Mouse (Mus musculus) midbrain, embryonic 15.5 days (tissue): ENCODE measurements around the gene Ggt5. TPM values are rescaled to one million over a fixed set of nuclear protein-coding genes. Genes with fewer than 3 reads are reported as not detected.
"Not testable (repeated sequence)": the region's sequence is repeated elsewhere in the genome, so short reads cannot be mapped to it uniquely, and the experiment has no call there.

Source experiments
- ATAC-seq: fragments of 200-750 bp; cut with Nextera tagmentation; replicated peaks from 2 replicates; pipeline ENCODE4 v1.8.0; 2017; ENCODE audit warnings: moderate TSS enrichment
- H3K27ac ChIP-seq: fragments of 300-500 bp; sonication (generic); 2 replicates; pipeline ENCODE4 v1.5.1; 2015; ENCODE audit warnings: mild to moderate bottlenecking, inconsistent platforms
- H3K27me3 ChIP-seq: fragments of 300-500 bp; sonication (generic); replicated peaks from 2 replicates; pipeline ENCODE4 v1.6.1; 2015; ENCODE audit warnings: inconsistent platforms
- H3K36me3 ChIP-seq: fragments of 300-500 bp; sonication (generic); replicated peaks from 2 replicates; pipeline ENCODE4 v1.6.1; 2015; ENCODE audit warnings: inconsistent platforms
- H3K4me1 ChIP-seq: fragments of 300-500 bp; sonication (generic); 2 replicates; pipeline ENCODE4 v1.6.1; 2015; ENCODE audit warnings: inconsistent platforms
- H3K4me2 ChIP-seq: fragments of 300-500 bp; sonication (generic); 2 replicates; pipeline ENCODE4 v1.6.1; 2015; ENCODE audit warnings: inconsistent platforms, mild to moderate bottlenecking, moderate library complexity
- H3K4me3 ChIP-seq: fragments of 300-500 bp; sonication (generic); 2 replicates; pipeline ENCODE4 v1.5.1; 2015; ENCODE audit warnings: mild to moderate bottlenecking, inconsistent platforms
- H3K9ac ChIP-seq: fragments of 300-500 bp; sonication (generic); 2 replicates; pipeline ENCODE4 v1.6.1; 2015; ENCODE audit warnings: mild to moderate bottlenecking, inconsistent platforms
- H3K9me3 ChIP-seq: fragments of 300-500 bp; sonication (generic); 2 replicates; pipeline ENCODE4 v1.6.1; 2016; ENCODE audit warnings: inconsistent platforms
- WGBS: fragments of 180-500 bp; shearing (Covaris S2); methylation state at CpG from one replicate; pipeline ENCODE4 v1.1.7; 2015; ENCODE audit warnings: mixed read lengths; 5-methylcytosine and 5-hydroxymethylcytosine counted together
- polyA plus RNA-seq: library from polyadenylated mRNA; unstranded; fragments of >200 nt; fragmentation: Nextera tagmentation; extraction: Ambion mirVana; gene quantifications from 2 replicates; pipeline ENCODE4 v1.2.1, GENCODE M21; 2015

Gene Ggt5
- polyA plus RNA-seq, 1 experiment from 2014 or later = 2.2 TPM

- H3K9me3 ChIP-seq = no peaks in the 10 kb centered on the region
- H3K36me3 ChIP-seq = no peaks in the 10 kb centered on the region; the same call in 1 of the 2 replicates
- H3K4me2 ChIP-seq = peak within 1 kb of the TSS; percentile 82
- ATAC-seq = peak; percentile 63
- peaks cover 7% of the 10 kb centered on the region for H3K27me3 ChIP-seq
- H3K4me3 ChIP-seq = peak within 1 kb of the TSS; percentile 63
- peaks cover 46% of the 10 kb centered on the region for H3K4me1 ChIP-seq
- H3K27ac ChIP-seq = peak within 1 kb of the TSS; percentile 97
- peak within 1 kb of the TSS; percentile 93 for H3K9ac ChIP-seq
- under 1% methylated on average over 70 of the region's 75 CpGs for WGBS
Observed at GRCm38 (mm10) chr10:75559676-75560548, 29.2 kb upstream of the Ggt5 start, which contains the start of gene Lrrc75b. Lrrc75b (minus strand) TSS chr10:75560330.

- no peaks in the 10 kb centered on the region for H3K9me3 ChIP-seq
- H3K36me3 ChIP-seq = no peaks in the 10 kb centered on the region
- peak overlapping the region; percentile 97 for H3K27ac ChIP-seq
- H3K4me3 ChIP-seq = peak overlapping the region; percentile 63
- peak; percentile 46 for ATAC-seq
- peaks cover 46% of the 10 kb centered on the region for H3K4me1 ChIP-seq
- peak overlapping the region; percentile 93 for H3K9ac ChIP-seq
- H3K4me2 ChIP-seq = peak overlapping the region; percentile 82
- 11% methylated on average over 6 of the region's 6 CpGs for WGBS
- peaks cover 7% of the 10 kb centered on the region for H3K27me3 ChIP-seq
Observed at GRCm38 (mm10) chr10:75560549-75560899, 28.6 kb upstream of the Ggt5 start.

GRCm38 (mm10) chr10:75561071-75561654, 28.0 kb upstream of the Ggt5 start, which contains the start of gene Ggt1:
Ggt1 (plus strand) TSS chr10:75561604.
- WGBS = 51% methylated on average over 10 of the region's 10 CpGs

GRCm38 (mm10) chr10:75562596-75562995, 26.5 kb upstream of the Ggt5 start:
- no peak for ATAC-seq
- WGBS = 87% methylated on average over 8 of the region's 8 CpGs
- Histone ChIP-seq H3K9me3 (no peaks in the 10 kb centered on the region), H3K9ac (no peak overlapping the region), H3K4me2 (no peak overlapping the region), H3K27me3 (peaks cover 7% of the 10 kb centered on the region), H3K36me3 (no peaks in the 10 kb centered on the region), H3K27ac (no peak overlapping the region), H3K4me3 (no peak overlapping the region), H3K4me1 (peaks cover 28% of the 10 kb centered on the region)

More at GRCm38 (mm10) chr10:75561071-75561654, 28.0 kb upstream of the Ggt5 start, which contains the start of gene Ggt1:
- Histone ChIP-seq H3K9ac (peak within 1 kb of the TSS; percentile 93), H3K27ac (peak within 1 kb of the TSS; percentile 97), H3K36me3 (no peaks in the 10 kb centered on the region), H3K4me1 (peaks cover 42% of the 10 kb centered on the region), H3K27me3 (peaks cover 7% of the 10 kb centered on the region), H3K4me2 (peak within 1 kb of the TSS; percentile 82), H3K4me3 (peak within 1 kb of the TSS; percentile 63), H3K9me3 (no peaks in the 10 kb centered on the region)
- no peak for ATAC-seq

GRCm38 (mm10) chr10:75564687-75565265, 24.4 kb upstream of the Ggt5 start:
- H3K27ac ChIP-seq = no peak overlapping the region
- H3K4me1 ChIP-seq = peaks cover 13% of the 10 kb centered on the region
- 84% methylated on average over 12 of the region's 12 CpGs for WGBS
- no peaks in the 10 kb centered on the region for H3K9me3 ChIP-seq
- H3K4me3 ChIP-seq = no peak overlapping the region
- no peak overlapping the region for H3K9ac ChIP-seq
- H3K4me2 ChIP-seq = no peak overlapping the region
- H3K27me3 ChIP-seq = peaks cover 7% of the 10 kb centered on the region
- ATAC-seq = no peak
- no peaks in the 10 kb centered on the region for H3K36me3 ChIP-seq

GRCm38 (mm10) chr10:75565436-75565835, 23.7 kb upstream of the Ggt5 start:
- Histone ChIP-seq H3K27ac (no peak overlapping the region), H3K9ac (no peak overlapping the region), H3K9me3 (no peaks in the 10 kb centered on the region), H3K36me3 (no peaks in the 10 kb centered on the region), H3K4me3 (no peak overlapping the region), H3K4me1 (peaks cover 10% of the 10 kb centered on the region), H3K4me2 (no peak overlapping the region), H3K27me3 (peaks cover 7% of the 10 kb centered on the region)
- WGBS = 77% methylated on average over 6 of the region's 6 CpGs
- no peak for ATAC-seq

GRCm38 (mm10) chr10:75565906-75566305, 23.2 kb upstream of the Ggt5 start:
- H3K9ac ChIP-seq = no peak overlapping the region
- H3K9me3 ChIP-seq = no peaks in the 10 kb centered on the region
- H3K4me1 ChIP-seq = peaks cover 5% of the 10 kb centered on the region
- no peak overlapping the region for H3K4me2 ChIP-seq
- no peak overlapping the region for H3K27ac ChIP-seq
- peaks cover 6% of the 10 kb centered on the region for H3K27me3 ChIP-seq
- H3K4me3 ChIP-seq = no peak overlapping the region
- WGBS = 84% methylated on average over 7 of the region's 7 CpGs
- no peak for ATAC-seq
- no peaks in the 10 kb centered on the region for H3K36me3 ChIP-seq

- no peak overlapping the region for H3K27ac ChIP-seq
- H3K4me2 ChIP-seq = no peak overlapping the region
- ATAC-seq = no peak
- H3K4me3 ChIP-seq = no peak overlapping the region
- 84% methylated on average over 5 of the region's 5 CpGs for WGBS
- H3K9me3 ChIP-seq = no peaks in the 10 kb centered on the region
- H3K36me3 ChIP-seq = no peaks in the 10 kb centered on the region
- H3K4me1 ChIP-seq = peaks cover 1% of the 10 kb centered on the region
- H3K9ac ChIP-seq = no peak overlapping the region
- peaks cover 2% of the 10 kb centered on the region for H3K27me3 ChIP-seq
Observed at GRCm38 (mm10) chr10:75566321-75566720, 22.8 kb upstream of the Ggt5 start.

- not testable (repeated sequence) for H3K4me2 ChIP-seq, H3K27me3 ChIP-seq, H3K4me3 ChIP-seq, H3K4me1 ChIP-seq, H3K9me3 ChIP-seq, H3K27ac ChIP-seq, H3K9ac ChIP-seq, H3K36me3 ChIP-seq, ATAC-seq
- 84% methylated on average over 2 of the region's 2 CpGs for WGBS
Observed at GRCm38 (mm10) chr10:75566765-75567164, 22.4 kb upstream of the Ggt5 start.

GRCm38 (mm10) chr10:75568029-75568428, 21.1 kb upstream of the Ggt5 start:
- Histone ChIP-seq H3K4me1 (no peaks in the 10 kb centered on the region), H3K9ac (no peak overlapping the region), H3K27ac (no peak overlapping the region), H3K27me3 (no peaks in the 10 kb centered on the region; the same call in 1 of the 2 replicates), H3K9me3 (no peaks in the 10 kb centered on the region), H3K36me3 (no peaks in the 10 kb centered on the region), H3K4me2 (no peak overlapping the region), H3K4me3 (no peak overlapping the region)
- no peak for ATAC-seq
- 43% methylated on average over 5 of the region's 5 CpGs for WGBS

- Histone ChIP-seq H3K4me2 (no peak overlapping the region), H3K27me3 (no peaks in the 10 kb centered on the region; the same call in 1 of the 2 replicates), H3K4me3 (no peak overlapping the region), H3K4me1 (no peaks in the 10 kb centered on the region), H3K9me3 (no peaks in the 10 kb centered on the region), H3K36me3 (no peaks in the 10 kb centered on the region), H3K9ac (no peak overlapping the region), H3K27ac (no peak overlapping the region)
- 6% methylated on average over 11 of the region's 11 CpGs for WGBS
- no peak for ATAC-seq
Observed at GRCm38 (mm10) chr10:75568441-75568840, 20.7 kb upstream of the Ggt5 start.

GRCm38 (mm10) chr10:75568851-75569250, 20.3 kb upstream of the Ggt5 start:
- H3K9ac ChIP-seq = no peak overlapping the region
- H3K4me3 ChIP-seq = no peak overlapping the region
- ATAC-seq = no peak
- H3K27me3 ChIP-seq = no peaks in the 10 kb centered on the region; the same call in 1 of the 2 replicates
- H3K4me2 ChIP-seq = no peak overlapping the region
- H3K9me3 ChIP-seq = no peaks in the 10 kb centered on the region
- 10% methylated on average over 4 of the region's 4 CpGs for WGBS
- H3K4me1 ChIP-seq = no peaks in the 10 kb centered on the region
- H3K36me3 ChIP-seq = no peaks in the 10 kb centered on the region
- H3K27ac ChIP-seq = no peak overlapping the region
